16 mouse cellular contexts compared by ENCODE assay signal in the genomic region with DNA sequence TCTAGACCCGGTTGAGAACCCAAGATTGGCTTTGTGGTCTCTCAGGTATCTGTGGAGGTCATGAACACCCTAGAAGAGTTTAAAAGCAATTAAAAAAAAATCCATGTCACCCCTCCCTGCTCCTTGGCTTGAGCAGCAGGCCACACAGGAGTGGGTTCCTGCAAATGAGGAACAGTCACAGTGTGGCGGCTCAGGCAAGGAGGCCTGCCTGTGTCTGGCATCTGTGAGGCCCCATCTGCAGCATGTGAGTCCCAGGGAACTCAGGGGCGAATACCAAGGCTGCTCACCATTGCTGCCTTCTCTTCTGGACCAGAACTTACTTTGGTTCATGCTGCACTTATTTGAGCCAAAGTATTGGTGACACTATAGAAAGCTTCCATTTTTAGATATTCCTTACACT.
"Had no signal": no experiment of that assay in that cellular context is flagged by ENCODE, and none has a peak within 500 bp of the region (broad histone marks: within the 10 kb centered on the region; RNA-seq: fewer than 3 reads in every experiment).

No protein-coding gene starts in this region.

- H3K4me2 ChIP-seq: limb, embryonic 12.5 days; liver, embryonic 13.5 days; lung, embryonic 14.5 days; midbrain, embryonic 11.5 days had no signal

- DNase-seq: kidney, adult 18-20 months; kidney, adult 9 months; kidney, postnatal 14 days; kidney, postnatal 4 days; layer of hippocampus, adult 9-11 months; liver; liver, embryonic 13.5 days; lung, embryonic 14.5 days; midbrain, embryonic 14.5 days; thymus, postnatal 25 days had no signal

- H3K9me3 ChIP-seq: limb, embryonic 12.5 days; liver, embryonic 13.5 days had no signal

- ATAC-seq: lung, postnatal 0 days had no signal

- H3K9ac ChIP-seq: limb, embryonic 12.5 days; liver, embryonic 13.5 days; lung, embryonic 14.5 days had no signal

- H3K36me3 ChIP-seq: limb, embryonic 12.5 days; liver, embryonic 13.5 days had no signal

- H3K4me3 ChIP-seq: left cerebral cortex, adult 2 months; limb, embryonic 12.5 days; liver, embryonic 13.5 days had no signal

- H3K27me3 ChIP-seq: limb, embryonic 12.5 days; liver, embryonic 13.5 days had no signal

- H3K27ac ChIP-seq: left cerebral cortex, adult 2 months; limb, embryonic 12.5 days; liver, embryonic 13.5 days; macrophage; stomach, postnatal 0 days had no signal
